Mouse (Mus musculus): Measurements from ENCODE around the gene Susd1. TPM values are rescaled to one million over a fixed set of nuclear protein-coding genes. Genes with fewer than 3 reads are reported as not detected.

Susd1 gene
- polyA plus RNA-seq, 1 experiment from 2014 or later, result 6.3 TPM

DNA sequence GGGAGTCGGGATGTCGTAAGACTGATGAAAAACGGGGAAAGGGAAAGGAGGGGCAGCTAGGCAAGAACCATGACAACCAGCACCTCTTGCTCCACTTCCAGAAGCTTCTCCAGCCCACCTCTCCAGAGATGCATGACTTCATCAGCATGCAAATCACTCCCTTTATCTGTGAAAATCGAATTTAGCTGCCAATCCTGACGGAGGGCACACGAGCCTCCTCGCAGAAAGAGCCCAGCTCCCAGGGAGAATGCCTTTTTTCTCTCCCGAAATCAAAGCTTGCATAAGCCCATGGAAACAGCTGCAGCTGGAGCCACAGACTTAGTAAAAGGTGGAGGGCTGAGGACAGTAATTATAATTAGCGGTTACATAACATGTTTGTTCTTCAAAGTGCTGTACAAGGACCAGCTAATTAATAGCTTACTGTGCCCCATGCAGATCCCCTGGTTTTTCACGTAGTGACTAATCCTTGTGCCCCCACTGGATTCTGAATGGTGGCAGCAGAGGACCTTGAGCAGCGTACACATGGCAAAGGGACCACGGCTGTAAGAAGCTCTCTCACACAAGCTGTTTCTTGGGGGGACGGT, 49.9 kb downstream of the Susd1 start:
- Histone ChIP-seq H3K4me2 (ENCODE audit: low read length) (peak overlapping the region; percentile 47), H3K9ac (ENCODE audit: low read depth, low read length) (0 out of 2 replicates have a peak overlapping the region, but pooled peaks have one; percentile 8), H3K36me3 (ENCODE audit: insufficient read depth, low read length) (no peaks in the 10 kb centered on the region), H3K4me1 (replicated peaks; ENCODE audit: insufficient read depth, low read length) (no peaks in the 10 kb centered on the region; the same call in 1 of the 2 replicates), H3K27ac (peak overlapping the region; percentile 78), H3K4me3 (replicated peaks; ENCODE audit: low read depth, low read length) (no peak overlapping the region), H3K9me3 (replicated peaks; ENCODE audit: low read length) (no peaks in the 10 kb centered on the region), H3K27me3 (ENCODE audit: insufficient read depth, low read length) (no peaks in the 10 kb centered on the region)
- TF ChIP-seq CTCF (IDR thresholded peaks at IDR 0.05; ENCODE audit: low read depth), result peak; percentile 46; the same call in 1 of the 2 replicates
- WGBS, result 27% methylated on average over 13 of the region's 13 CpGs
- ATAC-seq (replicated peaks; ENCODE audit: low FRiP score, low read depth) (no peak), DNase-seq (ENCODE audit: low spot score) (peak; percentile 40)

DNA sequence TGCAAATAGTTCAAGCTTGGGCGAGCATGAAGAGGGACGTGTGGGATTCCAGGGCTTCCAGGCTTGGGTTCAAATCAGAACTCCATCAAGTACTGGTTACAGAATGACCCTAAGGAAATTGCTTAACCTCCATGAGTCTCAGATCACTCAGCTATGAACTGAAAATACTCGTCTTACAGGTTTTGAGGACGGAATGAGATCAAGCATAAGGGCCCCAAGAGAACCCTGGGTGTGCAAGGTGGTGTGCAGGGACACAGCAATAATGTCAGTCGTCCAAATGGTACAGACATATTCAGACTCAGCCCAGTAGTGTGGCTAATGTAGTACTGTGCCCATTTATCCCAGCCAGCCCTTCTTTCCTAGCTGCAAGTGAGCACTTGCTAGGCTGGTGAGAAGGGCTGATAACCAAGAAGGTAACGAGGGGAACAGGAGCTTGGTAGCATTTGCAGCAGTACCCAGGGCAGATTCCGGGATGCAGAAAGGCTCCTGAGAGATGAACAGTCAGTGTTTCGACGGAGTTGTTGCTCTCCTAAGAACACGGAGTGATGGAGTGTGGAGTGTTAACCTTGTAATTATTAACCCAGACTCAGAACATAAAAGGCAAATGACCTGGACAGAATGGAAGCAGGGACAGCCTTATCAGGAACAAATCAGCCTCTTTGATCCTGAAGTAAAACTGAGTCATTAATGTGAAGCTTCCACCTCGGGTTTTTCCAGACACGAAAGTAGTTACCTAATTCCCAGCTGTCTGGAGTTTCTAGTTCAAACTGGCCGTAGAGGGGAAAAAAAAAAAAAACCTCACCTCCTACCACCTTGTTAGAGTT, 50.8 kb downstream of the Susd1 start:
- Histone ChIP-seq H3K27me3 (ENCODE audit: insufficient read depth, low read length) (no peaks in the 10 kb centered on the region), H3K4me1 (replicated peaks; ENCODE audit: insufficient read depth, low read length) (no peaks in the 10 kb centered on the region; the same call in 1 of the 2 replicates)

GRCm38 (mm10) chr4:59385254-59385895, 53.1 kb downstream of the Susd1 start:
- WGBS, result 61% methylated on average over 10 of the region's 10 CpGs
- no peak overlapping the region for H3K9ac ChIP-seq (ENCODE audit: low read depth, low read length)
- H3K4me2 ChIP-seq (ENCODE audit: low read length), result no peak overlapping the region
- H3K27ac ChIP-seq, result no peak overlapping the region
- TF ChIP-seq CTCF (IDR thresholded peaks at IDR 0.05; ENCODE audit: low read depth), result no peak
- no peaks in the 10 kb centered on the region; the same call in 1 of the 2 replicates for H3K4me1 ChIP-seq (replicated peaks; ENCODE audit: insufficient read depth, low read length)
- H3K4me3 ChIP-seq (replicated peaks; ENCODE audit: low read depth, low read length), result no peak overlapping the region
- DNase-seq (ENCODE audit: low spot score), result no peak
- H3K27me3 ChIP-seq (ENCODE audit: insufficient read depth, low read length), result no peaks in the 10 kb centered on the region
- H3K36me3 ChIP-seq (ENCODE audit: insufficient read depth, low read length), result no peaks in the 10 kb centered on the region
- no peak for ATAC-seq (replicated peaks; ENCODE audit: low FRiP score, low read depth)
- H3K9me3 ChIP-seq (replicated peaks; ENCODE audit: low read length), result no peaks in the 10 kb centered on the region

More for the DNA sequence above, 50.8 kb downstream of the Susd1 start:
- peak overlapping the region; percentile 78 for H3K27ac ChIP-seq
- 31% methylated on average over 13 of the region's 13 CpGs for WGBS
- no peaks in the 10 kb centered on the region for H3K36me3 ChIP-seq (ENCODE audit: insufficient read depth, low read length)
- H3K4me3 ChIP-seq (replicated peaks; ENCODE audit: low read depth, low read length), result no peak overlapping the region
- no peak for TF ChIP-seq CTCF (IDR thresholded peaks at IDR 0.05; ENCODE audit: low read depth)
- peak; percentile 79 for ATAC-seq (replicated peaks; ENCODE audit: low FRiP score, low read depth)
- no peaks in the 10 kb centered on the region for H3K9me3 ChIP-seq (replicated peaks; ENCODE audit: low read length)
- peak overlapping the region; percentile 47 for H3K4me2 ChIP-seq (ENCODE audit: low read length)
- H3K9ac ChIP-seq (ENCODE audit: low read depth, low read length), result no peak overlapping the region
- no peak for DNase-seq (ENCODE audit: low spot score)

- no peak for TF ChIP-seq CTCF (IDR thresholded peaks at IDR 0.05; ENCODE audit: low read depth)
- Histone ChIP-seq H3K27me3 (ENCODE audit: insufficient read depth, low read length) (no peaks in the 10 kb centered on the region), H3K9ac (ENCODE audit: low read depth, low read length) (no peak overlapping the region), H3K4me2 (ENCODE audit: low read length) (no peak overlapping the region), H3K4me3 (replicated peaks; ENCODE audit: low read depth, low read length) (no peak overlapping the region), H3K4me1 (replicated peaks; ENCODE audit: insufficient read depth, low read length) (no peaks in the 10 kb centered on the region; the same call in 1 of the 2 replicates), H3K27ac (no peak overlapping the region), H3K9me3 (replicated peaks; ENCODE audit: low read length) (no peaks in the 10 kb centered on the region), H3K36me3 (ENCODE audit: insufficient read depth, low read length) (no peaks in the 10 kb centered on the region)
- no peak for ATAC-seq (replicated peaks; ENCODE audit: low FRiP score, low read depth)
- 63% methylated on average over 3 of the region's 3 CpGs for WGBS
- no peak for DNase-seq (ENCODE audit: low spot score)
Measured at GRCm38 (mm10) chr4:59383791-59384190, 54.6 kb downstream of the Susd1 start.

DNA sequence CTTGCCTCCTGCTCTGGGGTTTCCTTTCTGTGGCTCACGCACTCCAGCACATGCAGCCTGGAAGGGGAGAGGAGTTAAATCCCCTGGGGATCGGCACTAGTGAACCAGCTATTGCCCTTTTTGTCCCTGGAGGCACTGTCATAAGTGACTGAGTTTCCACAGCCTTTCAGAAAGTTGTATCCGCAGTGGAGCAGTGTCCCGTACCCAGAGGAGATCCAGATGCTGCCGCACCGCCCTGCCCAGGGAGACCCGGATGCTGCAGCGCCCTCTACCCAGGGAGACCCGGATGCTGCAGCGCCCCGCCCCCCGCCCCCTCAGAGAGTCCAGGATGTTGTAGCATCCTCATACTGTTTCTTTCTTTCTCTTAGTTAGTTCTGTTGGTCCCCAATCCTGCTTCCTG, 56.3 kb downstream of the Susd1 start:
- no peak overlapping the region for H3K27ac ChIP-seq

More for the DNA sequence above, 56.3 kb downstream of the Susd1 start:
- peak; percentile 65; the same call in 1 of the 2 replicates for ATAC-seq (replicated peaks; ENCODE audit: low FRiP score, low read depth)
- no peaks in the 10 kb centered on the region for H3K27me3 ChIP-seq (ENCODE audit: insufficient read depth, low read length)
- DNase-seq (ENCODE audit: low spot score), result peak; percentile 67
- peak; percentile 34; the same call in 1 of the 2 replicates for TF ChIP-seq CTCF (IDR thresholded peaks at IDR 0.05; ENCODE audit: low read depth)
- H3K9ac ChIP-seq (ENCODE audit: low read depth, low read length), result no peak overlapping the region
- 29% methylated on average over 12 of the region's 12 CpGs for WGBS
- 0 out of 2 replicates have a peak overlapping the region, but pooled peaks have one; percentile 16 for H3K4me2 ChIP-seq (ENCODE audit: low read length)
- no peaks in the 10 kb centered on the region for H3K9me3 ChIP-seq (replicated peaks; ENCODE audit: low read length)
- no peaks in the 10 kb centered on the region for H3K4me1 ChIP-seq (replicated peaks; ENCODE audit: insufficient read depth, low read length)
- no peak overlapping the region for H3K4me3 ChIP-seq (replicated peaks; ENCODE audit: low read depth, low read length)
- H3K36me3 ChIP-seq (ENCODE audit: insufficient read depth, low read length), result no peaks in the 10 kb centered on the region
